Mouse (Mus musculus) testis, adult 2 months (tissue): ENCODE results near the gene U90926. TPM values are rescaled to one million over a fixed set of nuclear protein-coding genes. Genes with fewer than 3 reads are reported as not detected.
"Not testable (repeated sequence)": the region's sequence is repeated elsewhere in the genome, so short reads cannot be mapped to it uniquely, and the experiment has no call there.

Experiments
- H3K27ac ChIP-seq: fragments of 200-500 bp; 2 replicates; pipeline ENCODE4 v1.5.1; 2012; ENCODE audit warnings: low read depth, low read length; ENCODE audit not compliant: control insufficient read depth, insufficient read depth
- H3K27me3 ChIP-seq: fragments of 200-500 bp; 2 replicates; pipeline ENCODE4 v1.6.1; 2012; ENCODE audit warnings: mild to moderate bottlenecking, low read length, moderate library complexity; ENCODE audit not compliant: control insufficient read depth, insufficient read depth
- H3K36me3 ChIP-seq: fragments of 200-500 bp; 2 replicates; pipeline ENCODE4 v1.6.1; 2012; ENCODE audit warnings: mild to moderate bottlenecking, low read length; ENCODE audit not compliant: control insufficient read depth, insufficient read depth
- H3K4me1 ChIP-seq: fragments of 200-500 bp; 2 replicates; pipeline ENCODE4 v1.6.1; 2012; ENCODE audit warnings: low read length; ENCODE audit not compliant: control insufficient read depth, insufficient read depth
- H3K4me3 ChIP-seq: fragments of 200-500 bp; 2 replicates; pipeline ENCODE4 v1.5.1; 2012; ENCODE audit warnings: low read depth, mild to moderate bottlenecking, low read length, moderate library complexity, mixed read lengths; ENCODE audit not compliant: control insufficient read depth
- CTCF ChIP-seq: fragments of 200-500 bp; IDR thresholded peaks from 2 replicates; pipeline ENCODE4 v1.5.1; 2012; ENCODE audit warnings: low read depth, mild to moderate bottlenecking, inconsistent platforms, low read length, moderate library complexity; ENCODE audit not compliant: control insufficient read depth, insufficient read depth, insufficient replicate concordance
- POLR2A ChIP-seq: fragments of 200-500 bp; IDR thresholded peaks from 2 replicates; pipeline ENCODE4 v1.6.1; 2012; ENCODE audit warnings: low read depth, mild to moderate bottlenecking, inconsistent platforms, low read length, moderate library complexity; ENCODE audit not compliant: control insufficient read depth
- polyA plus RNA-seq: library from polyadenylated mRNA; depleted of rRNA; stranded (reverse); fragments of >200 nt; gene quantifications from 2 replicates; pipeline ENCODE4 v1.2.3, GENCODE M21; 2012; rRNA removed

Gene U90926
- polyA plus RNA-seq, 1 experiment = 2.8 TPM

- no peak overlapping the region for H3K27ac ChIP-seq
- no peak overlapping the region for H3K4me3 ChIP-seq
- H3K4me1 ChIP-seq = no peaks in the 10 kb centered on the region
- peaks cover 6% of the 10 kb centered on the region for H3K36me3 ChIP-seq
- H3K27me3 ChIP-seq = no peaks in the 10 kb centered on the region
- no peak for TF ChIP-seq CTCF
- TF ChIP-seq POLR2A = no peak
Observed at GRCm38 (mm10) chr5:92196895-92197811, 18.1 kb downstream of the U90926 start.

GRCm38 (mm10) chr5:92195716-92196115, 19.5 kb downstream of the U90926 start:
- not testable (repeated sequence) for H3K27ac ChIP-seq, H3K27me3 ChIP-seq, H3K36me3 ChIP-seq, H3K4me1 ChIP-seq, H3K4me3 ChIP-seq
- peak; percentile 64; the same call in 1 of the 2 replicates for TF ChIP-seq CTCF

- H3K27me3 ChIP-seq = no peaks in the 10 kb centered on the region
- no peak overlapping the region for H3K4me3 ChIP-seq
- peaks cover 5% of the 10 kb centered on the region; the same call in 1 of the 2 replicates for H3K36me3 ChIP-seq
- TF ChIP-seq POLR2A = no peak
- H3K4me1 ChIP-seq = no peaks in the 10 kb centered on the region
- H3K27ac ChIP-seq = no peak overlapping the region
Observed at GRCm38 (mm10) chr5:92188881-92189483, 26.2 kb downstream of the U90926 start.

GRCm38 (mm10) chr5:92183071-92183830, 32.0 kb downstream of the U90926 start:
- no peak overlapping the region for H3K27ac ChIP-seq
- no peak overlapping the region for H3K4me3 ChIP-seq
- no peak for TF ChIP-seq POLR2A
- no peak for TF ChIP-seq CTCF
- H3K27me3 ChIP-seq = no peaks in the 10 kb centered on the region
- no peaks in the 10 kb centered on the region for H3K4me1 ChIP-seq
- H3K36me3 ChIP-seq = no peaks in the 10 kb centered on the region

GRCm38 (mm10) chr5:92165976-92166375, 49.2 kb downstream of the U90926 start:
- H3K27ac ChIP-seq = no peak overlapping the region
- no peaks in the 10 kb centered on the region for H3K4me1 ChIP-seq
- H3K4me3 ChIP-seq = no peak overlapping the region
- TF ChIP-seq POLR2A = no peak
- no peak for TF ChIP-seq CTCF
- H3K27me3 ChIP-seq = no peaks in the 10 kb centered on the region
- H3K36me3 ChIP-seq = 0 out of 2 replicates have a peak, but pooled peaks cover 1% of the 10 kb centered on the region

Other genes starting within 250 kb of the U90926 start
- gene Odaph, start 227.9 kb downstream of the U90926 start, polyA plus RNA-seq = 1.0 and 2.1 TPM in 2 replicates
- 25.3 and 28.8 TPM in 2 replicates for gene Cdkl2, start 171.5 kb downstream of the U90926 start, polyA plus RNA-seq
- gene G3bp2, start 131.7 kb downstream of the U90926 start, polyA plus RNA-seq = 16.6 and 20.9 TPM in 2 replicates
- 8.1 and 8.7 TPM in 2 replicates for gene Uso1, start 77.5 kb downstream of the U90926 start, polyA plus RNA-seq
- 0.86 and 1.3 TPM in 2 replicates for gene Ppef2, start 40.9 kb upstream of the U90926 start, polyA plus RNA-seq
- 4.1 and 5.1 TPM in 2 replicates for gene Naaa, start 62.8 kb upstream of the U90926 start, polyA plus RNA-seq
- 40.2 and 44.7 TPM in 2 replicates for gene Sdad1, start 95.1 kb upstream of the U90926 start, polyA plus RNA-seq
- 0.14 and 0.25 TPM in 2 replicates for gene Cxcl9, start 112.7 kb upstream of the U90926 start, polyA plus RNA-seq
- gene Art3, start 116.4 kb upstream of the U90926 start, polyA plus RNA-seq = 221 and 263 TPM in 2 replicates
- 0.76 TPM in 1 of 2 replicates, not detected in the other for gene Cxcl10, start 133.5 kb upstream of the U90926 start, polyA plus RNA-seq
- gene Nup54, start 219.8 kb upstream of the U90926 start, polyA plus RNA-seq = 11.8 and 15.2 TPM in 2 replicates